Mouse (Mus musculus) Patski (cell line): ENCODE data around the gene Nlk. TPM values are rescaled to one million over a fixed set of nuclear protein-coding genes. Genes with fewer than 3 reads are reported as not detected.

ENCODE experiments used
- ATAC-seq: fragments of 100-300 bp; one replicate; pipeline ENCODE4 v1.8.0; 2021
- CTCF ChIA-PET: fragments of 350-600 bp; sonication (Branson Sonifier 250); formaldehyde crosslinking; loops from one replicate; lab custom pipeline; 2022; ENCODE audit warnings: inconsistent platforms; lab: Charles Lee
- POLR2A ChIA-PET: fragments of 350-600 bp; sonication (Branson Sonifier 250); formaldehyde crosslinking; loops from one replicate; lab custom pipeline; 2022; ENCODE audit warnings: antibody characterized with exemption, inconsistent platforms; lab: Charles Lee
- DNase-seq: peaks from one replicate; pipeline ENCODE4 v3.0.0-alpha.2; 2011; ENCODE audit warnings: low read depth, low spot score
- H3K27me3 ChIP-seq: fragments of 371-371 bp; one replicate; pipeline ENCODE4 v1.5.1; 2021
- CTCF ChIP-seq: fragments of 100-300 bp; IDR thresholded peaks from one replicate; pipeline ENCODE4 v1.5.1; 2021
- in situ Hi-C: fragments of 300-500 bp; cut with MboI; formaldehyde crosslinking; loops from 3 replicates; pipeline ENCODE4 v1.11.1; 2018; ENCODE audit warnings: low pct_unique_long_range_greater_than_20kb, mixed read lengths
- polyA plus RNA-seq: library from polyadenylated mRNA; unstranded; gene quantifications from one replicate; pipeline ENCODE4 v1.2.3, GENCODE M21; 2021

The Nlk gene
- 22.7 TPM for polyA plus RNA-seq

DNA sequence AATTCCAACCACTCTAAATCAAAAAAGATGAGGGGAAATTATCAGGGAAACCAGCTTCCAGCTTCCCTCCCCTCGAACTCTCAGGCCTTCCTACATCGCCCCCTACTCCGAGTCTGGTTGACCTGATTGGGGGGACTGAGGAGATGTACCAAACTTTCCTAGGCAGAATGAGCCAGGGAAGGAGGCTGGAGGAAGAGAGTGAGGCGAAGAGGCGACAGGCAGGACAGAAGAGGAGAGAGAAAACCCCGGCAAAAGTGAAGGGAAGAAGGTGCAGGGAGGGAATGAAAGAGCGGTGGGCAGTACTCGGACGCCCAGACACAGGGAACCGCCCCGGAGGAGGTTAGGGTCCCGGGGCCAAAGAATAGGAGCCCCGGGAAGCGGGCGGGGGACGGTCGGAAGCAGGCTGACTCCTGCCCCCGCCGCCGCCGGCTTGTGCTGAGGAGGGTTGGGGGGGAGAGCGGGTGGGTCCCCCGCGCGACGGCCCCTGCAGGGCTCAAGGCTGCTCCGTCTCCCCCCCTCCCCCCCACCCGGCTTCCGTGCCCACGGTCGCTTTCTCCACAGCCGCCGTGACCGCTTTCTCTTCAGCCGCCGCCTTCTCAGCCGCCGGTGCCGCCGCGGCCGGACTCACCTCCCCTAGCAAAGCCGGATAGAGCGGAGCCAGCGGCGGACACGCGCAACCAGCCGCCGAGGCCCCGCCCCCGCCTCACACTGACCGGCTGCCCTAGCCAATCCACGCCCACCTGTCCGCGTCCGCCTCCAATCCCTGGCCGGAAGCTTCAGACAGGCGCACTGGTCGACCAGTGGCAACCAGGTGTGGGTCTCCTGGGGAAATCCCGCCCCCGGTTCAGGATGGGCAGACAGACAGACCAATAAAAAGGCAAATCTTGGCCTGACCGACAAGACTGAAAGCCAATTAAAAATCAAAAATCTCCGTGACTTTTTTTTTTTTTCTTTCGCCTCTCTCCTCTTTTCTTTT, at the start of gene Nlk:
Gene Nlk (minus strand): TSS at position 597 of the 976 bp plus-strand sequence.
- no peaks in the 10 kb centered on the region for H3K27me3 ChIP-seq
- ChIA-PET CTCF (interaction anchor here (0.7 to 1.3 kb wide), 3 partner anchors 14 to 508 kb away, joined by 3 to 4 read pairs (median 4); no protein-coding TSS in a partner anchor), POLR2A (interaction anchor here (0.7 kb wide), 2 partner anchors 36 to 54 kb away, joined by 3 to 5 read pairs; no protein-coding TSS in a partner anchor)
- DNase-seq (peak; percentile 94), ATAC-seq (peak; percentile 95)
- TF ChIP-seq CTCF, result no peak
- in situ Hi-C loops, result no loop called here

DNA sequence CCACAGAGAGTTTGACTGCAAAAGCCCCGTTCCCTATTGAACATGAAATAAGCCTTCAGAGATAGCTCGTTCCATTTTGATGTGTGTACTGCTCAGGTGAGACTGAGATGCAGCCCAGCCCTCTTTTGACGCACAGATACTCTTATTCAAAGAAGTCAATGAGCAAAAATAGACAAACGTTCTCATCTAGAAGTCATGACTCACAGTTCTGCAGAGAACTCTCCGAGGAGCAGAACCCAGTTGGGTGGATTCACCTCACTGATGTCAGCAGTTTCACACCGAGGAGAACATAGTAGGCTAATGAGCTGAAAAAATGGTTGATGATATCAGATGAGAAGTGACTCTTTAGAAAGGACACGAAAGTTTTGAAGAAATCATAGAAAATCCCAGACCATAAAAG, 49.1 kb upstream of the Nlk start:
- TF ChIP-seq CTCF, result no peak
- DNase-seq (no peak), ATAC-seq (no peak)
- no peaks in the 10 kb centered on the region for H3K27me3 ChIP-seq
- POLR2A ChIA-PET, result no interaction called here
- in situ Hi-C loops, result no loop called here
- CTCF ChIA-PET, result interaction anchor here (1.1 kb wide), 1 partner anchor 35 kb away, joined by 5 read pairs; no protein-coding TSS in a partner anchor

DNA sequence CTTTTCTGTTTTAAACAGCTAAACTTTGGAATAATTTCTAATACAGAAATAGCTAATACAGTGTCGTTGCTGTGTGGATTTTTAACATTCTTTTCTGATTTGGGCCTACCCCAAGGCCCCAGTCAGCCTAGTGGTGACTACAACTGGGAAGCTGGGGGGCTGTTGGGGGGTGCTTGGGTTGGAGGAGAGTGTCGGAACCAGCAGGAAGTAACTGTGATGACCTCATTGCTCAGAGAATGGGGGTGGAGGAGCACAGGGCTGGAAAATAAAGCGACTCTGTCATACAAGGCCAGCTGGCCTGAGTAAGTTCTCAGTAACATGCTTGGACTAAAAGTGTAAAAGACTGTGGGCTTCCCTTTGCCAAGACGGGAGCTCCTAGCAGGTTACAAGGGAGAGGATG, 48.3 kb upstream of the Nlk start:
- CTCF ChIA-PET, result interaction anchor here (1.1 kb wide), 1 partner anchor 35 kb away, joined by 5 read pairs; no protein-coding TSS in a partner anchor
- in situ Hi-C loops, result no loop called here
- no peak for ATAC-seq
- POLR2A ChIA-PET, result no interaction called here
- DNase-seq, result no peak
- no peaks in the 10 kb centered on the region for H3K27me3 ChIP-seq
- TF ChIP-seq CTCF, result no peak

DNA sequence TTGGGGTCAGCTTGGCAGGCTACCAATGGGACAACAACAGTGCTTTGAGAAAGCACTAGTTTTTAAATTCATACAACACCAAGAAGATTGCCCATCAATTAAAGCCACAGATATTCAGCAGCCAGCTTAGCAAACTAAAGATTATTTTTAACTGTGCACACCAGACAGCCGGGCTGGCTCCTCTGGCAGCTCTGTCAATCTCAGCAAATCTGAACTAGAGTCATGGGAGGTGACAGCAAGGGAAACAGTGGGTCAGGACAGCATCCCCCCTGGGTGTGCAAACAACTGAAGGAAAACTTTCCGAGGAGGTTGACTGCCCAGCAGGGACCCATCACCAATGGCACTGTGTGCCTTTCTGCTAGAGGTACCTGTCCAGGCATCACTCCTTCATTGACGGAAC, 45.3 kb upstream of the Nlk start:
- TF ChIP-seq CTCF, result no peak
- POLR2A ChIA-PET, result no interaction called here
- DNase-seq, result no peak
- H3K27me3 ChIP-seq, result no peaks in the 10 kb centered on the region
- CTCF ChIA-PET, result no interaction called here
- in situ Hi-C loops, result no loop called here
- no peak for ATAC-seq

DNA sequence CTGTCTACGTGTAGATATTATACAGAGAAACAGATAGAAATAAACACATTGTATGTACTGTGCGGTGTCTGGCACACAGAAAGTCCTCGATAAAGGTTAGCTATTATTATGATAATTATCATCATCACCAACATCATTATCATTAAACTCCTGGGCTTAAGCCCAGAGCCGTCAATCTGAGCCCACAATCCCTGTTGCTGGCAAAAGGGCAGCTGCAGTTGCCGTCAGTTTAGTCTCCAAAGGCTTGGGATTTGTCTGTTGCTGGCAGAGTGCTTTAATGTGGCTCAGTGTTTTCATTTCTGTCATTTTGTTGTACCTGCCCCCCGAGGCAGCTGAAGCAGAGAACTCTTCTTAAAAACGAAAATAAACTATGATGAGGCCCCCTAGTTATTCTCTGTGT, 44.8 kb upstream of the Nlk start:
- CTCF ChIA-PET, result no interaction called here
- in situ Hi-C loops, result no loop called here

DNA sequence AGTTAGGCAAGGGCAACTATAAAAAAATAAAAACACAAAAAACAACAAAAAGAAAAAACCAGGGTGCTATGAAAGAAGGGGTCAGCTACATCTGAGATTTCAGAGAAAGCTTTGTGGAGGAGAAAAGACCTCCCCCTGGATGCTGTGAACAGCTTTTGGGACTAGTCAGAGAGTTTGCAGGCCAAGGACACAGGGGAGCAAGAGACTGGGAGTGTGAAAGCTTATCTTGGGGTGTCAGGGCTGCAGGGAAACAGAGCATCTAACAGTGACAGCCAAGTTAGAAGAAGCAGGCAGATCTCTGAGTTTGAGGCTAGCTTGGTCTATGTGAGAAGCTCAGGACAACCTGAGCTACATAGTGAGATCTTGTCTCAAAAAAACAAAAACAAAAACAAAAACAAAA, 42.2 kb upstream of the Nlk start:
- in situ Hi-C loops, result no loop called here
- DNase-seq, result no peak
- peaks cover 3% of the 10 kb centered on the region for H3K27me3 ChIP-seq
- ChIA-PET CTCF (interaction anchor here (1.8 kb wide), 1 partner anchor 19 kb away, joined by 6 read pairs; no protein-coding TSS in a partner anchor), POLR2A (interaction anchor here (0.6 to 1.0 kb wide), 3 partner anchors 8 to 89 kb away, joined by 3 to 4 read pairs (median 4); no protein-coding TSS in a partner anchor)
- no peak for TF ChIP-seq CTCF
- ATAC-seq, result no peak

More for the DNA sequence above, 44.8 kb upstream of the Nlk start:
- no peak for TF ChIP-seq CTCF
- no peak for ATAC-seq
- H3K27me3 ChIP-seq, result no peaks in the 10 kb centered on the region
- POLR2A ChIA-PET, result no interaction called here
- DNase-seq, result no peak

DNA sequence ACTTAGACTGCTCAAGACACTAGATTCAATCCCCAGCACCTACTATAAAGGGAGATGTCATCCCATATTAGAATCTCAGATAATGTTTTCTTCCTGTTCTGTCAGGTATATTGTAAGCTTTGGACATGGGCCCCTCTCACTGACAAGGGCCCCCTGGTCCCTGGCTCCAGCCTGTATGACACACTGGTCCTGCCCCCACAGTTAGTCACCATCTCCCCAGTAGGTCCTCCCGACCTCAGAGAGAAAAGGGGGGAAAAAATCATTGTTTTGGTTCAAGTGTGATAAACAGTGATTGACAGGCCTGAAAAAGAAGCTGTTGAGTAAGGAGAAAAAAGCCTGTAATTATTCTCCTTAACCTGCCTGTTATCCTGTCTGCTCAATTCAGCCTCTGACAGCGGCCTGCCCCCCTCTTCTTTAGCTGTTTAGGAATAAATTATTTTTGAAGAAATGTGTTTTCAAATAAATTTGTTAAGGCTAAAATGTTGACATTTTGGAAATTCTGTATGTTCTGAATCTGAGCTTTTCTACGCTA, 39.8 kb upstream of the Nlk start:
- ChIA-PET CTCF (no interaction called here), POLR2A (no interaction called here)
- peaks cover 11% of the 10 kb centered on the region for H3K27me3 ChIP-seq
- no peak for DNase-seq
- ATAC-seq, result no peak
- no peak for TF ChIP-seq CTCF
- in situ Hi-C loops, result no loop called here

DNA sequence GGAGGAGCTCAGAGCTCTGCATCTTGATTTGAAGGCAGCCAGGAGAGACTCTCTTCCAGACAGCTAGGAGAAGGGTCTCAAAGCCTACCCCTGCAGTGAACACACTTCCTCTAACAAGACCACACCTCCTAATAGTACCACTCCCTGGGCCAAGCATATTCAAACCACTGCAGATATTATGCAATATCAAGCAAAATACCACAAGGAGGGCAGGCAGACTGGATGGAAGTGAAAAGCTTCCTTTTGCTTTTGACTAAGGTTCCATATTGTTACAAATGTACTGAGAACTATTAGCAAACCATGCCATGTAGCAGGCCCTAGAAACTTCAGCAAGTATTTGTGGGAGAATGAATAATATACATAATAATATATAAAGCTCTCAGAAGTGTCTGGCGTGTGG, 38.0 kb upstream of the Nlk start:
- POLR2A ChIA-PET, result interaction anchor here (1.3 kb wide), 1 partner anchor 126 kb away, joined by 3 read pairs; no protein-coding TSS in a partner anchor

DNA sequence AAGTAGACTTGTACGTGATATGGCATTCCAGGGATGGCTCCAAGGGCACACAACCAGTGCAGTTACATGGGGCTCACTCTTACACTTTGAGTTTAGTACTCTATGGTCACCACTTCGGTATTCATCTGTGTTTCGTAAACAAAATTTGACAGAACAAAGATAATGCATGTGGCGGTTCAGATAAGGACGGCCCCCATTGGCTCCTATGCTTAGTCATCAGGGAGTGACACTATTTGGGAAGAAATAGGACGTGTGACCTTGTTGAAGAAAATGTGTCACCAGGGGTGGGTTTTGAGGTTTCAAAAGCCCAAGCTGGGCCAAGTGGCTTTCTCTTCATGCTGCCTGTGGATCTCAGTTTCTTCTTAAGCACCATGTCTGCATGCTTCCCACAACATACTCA, 35.4 kb upstream of the Nlk start:
- peaks cover 24% of the 10 kb centered on the region for H3K27me3 ChIP-seq
- ChIA-PET CTCF (interaction anchor here (0.8 kb wide), 1 partner anchor 103 kb away, joined by 3 read pairs; no protein-coding TSS in a partner anchor), POLR2A (no interaction called here)
- DNase-seq, result no peak
- in situ Hi-C loops, result no loop called here
- ATAC-seq, result no peak
- no peak for TF ChIP-seq CTCF

More for the DNA sequence above, 38.0 kb upstream of the Nlk start:
- CTCF ChIA-PET, result no interaction called here
- in situ Hi-C loops, result no loop called here
- ATAC-seq (no peak), DNase-seq (no peak)
- H3K27me3 ChIP-seq, result peaks cover 13% of the 10 kb centered on the region
- TF ChIP-seq CTCF, result no peak

DNA sequence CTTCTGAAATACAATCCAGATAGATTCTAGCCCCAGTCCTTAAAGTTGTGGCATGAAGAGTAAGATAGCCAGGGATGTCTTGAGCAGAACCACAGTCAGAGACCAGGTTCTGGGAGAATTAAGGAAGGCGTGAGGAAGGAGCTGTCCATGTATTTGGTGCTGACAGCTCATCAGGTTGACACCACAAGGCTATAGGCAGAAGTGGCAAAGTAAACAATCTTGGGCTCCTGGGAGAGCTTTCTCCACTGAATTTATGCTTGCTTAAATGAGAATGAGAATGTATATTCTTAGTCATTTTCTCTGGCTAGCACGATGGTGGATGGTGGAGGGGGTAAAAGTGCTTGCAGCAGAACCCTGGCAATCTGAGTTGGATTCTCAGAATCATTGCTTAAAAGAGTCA, 33.7 kb upstream of the Nlk start:
- DNase-seq, result no peak
- in situ Hi-C loops, result no loop called here
- CTCF ChIA-PET, result no interaction called here

More for the DNA sequence above, 33.7 kb upstream of the Nlk start:
- no peak for ATAC-seq
- POLR2A ChIA-PET, result no interaction called here
- peaks cover 27% of the 10 kb centered on the region for H3K27me3 ChIP-seq
- no peak for TF ChIP-seq CTCF
